Mouse (Mus musculus) gastrocnemius, postnatal 14 days (tissue): ENCODE results near the gene Adgrv1. TPM values are rescaled to one million over a fixed set of nuclear protein-coding genes. Genes with fewer than 3 reads are reported as not detected.

Source experiments
- DNase-seq: peaks from one replicate; pipeline ENCODE4 v3.0.0; 2021; ENCODE audit warnings: mixed read lengths
- intact Hi-C: fragments of 180-260 bp; cut with DNase I; formaldehyde crosslinking; loops from one replicate; pipeline ENCODE4 v1.15.1; 2025; ENCODE audit warnings: low total_unique reads
- total RNA-seq, 2 experiments: library from RNA; stranded (reverse); gene quantifications; 2 replicates each; pipeline ENCODE4 v1.2.3; 2021

The Adgrv1 gene
- total RNA-seq, 2 experiments from 2014 or later, result 0.10 TPM; not detected in 1

DNA sequence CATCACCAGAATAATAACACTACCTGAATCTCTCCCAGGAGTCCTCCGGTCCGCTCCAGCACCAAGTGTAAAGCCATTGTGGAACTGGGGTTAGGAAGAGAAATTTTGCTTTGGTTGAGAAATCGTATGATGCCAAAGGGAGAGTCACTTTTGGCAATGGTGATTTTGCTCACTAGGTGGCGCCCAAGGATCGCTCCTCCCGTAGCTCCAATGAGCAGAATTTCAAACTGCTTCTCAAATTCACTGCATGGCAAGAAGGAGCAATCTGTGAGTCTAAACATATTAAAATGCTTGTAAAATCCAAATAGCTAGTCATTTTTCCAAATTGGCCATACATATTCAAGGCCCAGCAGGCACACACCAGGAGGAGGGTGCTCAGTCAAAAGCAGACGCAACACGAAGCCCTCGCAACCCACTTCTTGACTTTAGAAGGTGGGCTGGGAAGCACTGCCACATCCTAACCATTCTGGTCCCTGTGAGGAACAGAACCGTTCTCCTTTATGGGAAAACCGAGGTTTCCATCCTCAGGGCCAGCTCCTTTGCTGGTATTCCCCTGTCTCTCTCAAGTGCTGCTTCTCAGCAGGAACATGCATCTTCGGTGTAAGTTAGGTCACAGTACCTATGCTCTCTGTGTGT is 193.4 kb downstream of the Adgrv1 start:
- peak; percentile 57 for DNase-seq
- intact Hi-C loops, result loop anchor here (5.0 kb wide), 2 partner anchors 203 to 318 kb away; no protein-coding TSS in a partner anchor

DNA sequence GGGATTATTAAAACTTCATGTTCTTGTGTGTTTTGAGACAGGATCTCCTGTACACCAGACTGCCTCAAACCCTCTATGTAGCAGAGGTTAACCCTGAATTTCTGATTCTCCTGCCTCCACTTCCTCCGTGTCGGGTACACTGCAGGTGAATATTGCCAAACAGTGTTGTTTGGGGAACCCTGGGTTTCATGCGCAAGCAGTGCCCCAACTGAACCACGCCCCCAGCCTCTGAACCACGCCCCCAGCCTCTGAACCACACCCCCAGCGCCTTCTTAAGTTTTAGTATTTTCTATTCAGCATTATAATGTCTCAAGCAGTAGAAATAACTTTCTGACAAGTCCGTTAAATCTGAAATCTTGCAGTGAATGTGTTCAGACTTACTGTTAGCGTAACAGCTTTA is 195.9 kb downstream of the Adgrv1 start:
- intact Hi-C loops, result loop anchor here (5.0 kb wide), 1 partner anchor 205 kb away; no protein-coding TSS in a partner anchor

DNA sequence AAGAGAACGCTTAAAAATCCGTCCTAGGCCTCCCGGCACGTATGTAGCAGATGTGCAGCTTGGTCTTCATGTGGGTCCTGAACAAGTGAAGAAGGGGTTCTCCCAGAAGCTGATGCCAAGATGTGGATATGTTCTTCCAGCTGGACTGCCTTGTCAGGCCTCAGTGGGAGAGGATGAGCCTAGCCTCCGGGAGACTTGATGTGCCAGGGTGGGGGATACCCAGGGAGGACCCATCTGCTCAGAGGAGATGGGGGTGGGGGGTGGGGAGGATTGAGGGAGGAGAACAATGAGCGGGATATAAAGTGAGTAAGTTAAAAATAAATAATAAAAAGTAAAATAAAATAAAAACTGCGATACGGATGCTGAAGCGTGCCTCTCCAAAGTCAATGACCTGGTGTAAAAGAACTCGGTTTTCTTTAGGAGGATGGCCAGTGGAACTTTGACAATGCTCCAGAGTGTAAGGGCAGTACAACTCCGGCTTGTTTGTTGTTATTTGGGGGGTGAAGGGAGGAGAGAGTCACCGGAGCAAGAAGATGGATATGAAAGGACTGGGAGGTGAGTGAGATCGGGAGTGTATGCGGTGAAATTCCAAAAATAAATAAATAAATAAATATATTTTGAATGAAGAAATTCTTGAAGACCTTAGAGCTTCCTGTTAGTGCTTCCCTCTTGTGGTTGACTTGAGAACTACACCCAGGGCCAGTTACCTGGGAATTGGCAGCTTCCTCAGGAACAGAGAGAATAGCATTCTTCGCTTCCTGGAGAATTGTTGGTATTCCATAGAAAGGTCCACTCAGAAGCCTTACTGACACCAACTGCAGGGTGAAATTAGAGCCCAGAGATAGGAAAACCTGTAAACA is 205.8 kb downstream of the Adgrv1 start:
- peak; percentile 13 for DNase-seq
- intact Hi-C loops, result loop anchor here (5.0 kb wide), 1 partner anchor 565 kb away; no protein-coding TSS in a partner anchor

More for the DNA sequence above, 195.9 kb downstream of the Adgrv1 start:
- no peak for DNase-seq

DNA sequence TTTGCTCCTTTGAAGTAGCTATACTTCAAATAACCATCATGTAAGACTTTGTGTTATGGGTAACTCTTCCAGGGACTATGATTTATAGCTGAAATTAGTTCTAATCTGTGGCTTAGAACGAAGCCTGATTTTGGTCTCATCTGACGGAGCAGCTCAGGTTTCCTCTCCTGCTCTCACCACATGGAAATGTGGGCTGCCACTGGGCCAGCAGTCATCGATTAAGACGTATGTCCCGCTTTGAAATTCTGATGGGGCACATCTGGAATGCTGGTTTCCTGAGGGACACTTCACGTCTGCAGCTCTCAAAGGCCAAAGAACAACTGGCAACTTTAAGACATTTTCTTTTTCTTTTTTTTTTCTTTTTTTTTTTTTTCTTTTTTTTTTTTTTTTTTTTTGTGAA is 207.8 kb downstream of the Adgrv1 start:
- no peak for DNase-seq
- intact Hi-C loops, result loop anchor here (5.0 kb wide), 1 partner anchor 563 kb away; no protein-coding TSS in a partner anchor

DNA sequence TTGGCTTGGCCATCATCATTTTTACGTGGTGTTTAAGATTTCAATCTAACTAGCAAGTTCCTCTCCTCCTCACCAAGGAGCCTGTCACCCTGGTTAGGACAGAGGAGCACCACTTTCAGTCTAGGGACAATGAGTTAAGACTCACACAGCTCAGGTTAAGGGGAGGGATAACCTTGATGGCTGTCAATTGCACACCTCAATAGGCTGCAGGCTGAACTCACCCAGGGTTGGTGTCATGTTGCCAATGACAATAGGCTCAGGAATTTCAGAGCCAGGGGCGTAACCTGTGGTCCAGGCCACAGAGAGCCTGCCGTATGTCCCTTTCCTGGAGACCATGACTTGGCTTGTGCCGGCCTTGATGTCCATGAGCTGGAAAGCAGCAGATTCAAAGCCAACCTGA is 209.0 kb downstream of the Adgrv1 start:
- no peak for DNase-seq
- intact Hi-C loops, result no loop called here

DNA sequence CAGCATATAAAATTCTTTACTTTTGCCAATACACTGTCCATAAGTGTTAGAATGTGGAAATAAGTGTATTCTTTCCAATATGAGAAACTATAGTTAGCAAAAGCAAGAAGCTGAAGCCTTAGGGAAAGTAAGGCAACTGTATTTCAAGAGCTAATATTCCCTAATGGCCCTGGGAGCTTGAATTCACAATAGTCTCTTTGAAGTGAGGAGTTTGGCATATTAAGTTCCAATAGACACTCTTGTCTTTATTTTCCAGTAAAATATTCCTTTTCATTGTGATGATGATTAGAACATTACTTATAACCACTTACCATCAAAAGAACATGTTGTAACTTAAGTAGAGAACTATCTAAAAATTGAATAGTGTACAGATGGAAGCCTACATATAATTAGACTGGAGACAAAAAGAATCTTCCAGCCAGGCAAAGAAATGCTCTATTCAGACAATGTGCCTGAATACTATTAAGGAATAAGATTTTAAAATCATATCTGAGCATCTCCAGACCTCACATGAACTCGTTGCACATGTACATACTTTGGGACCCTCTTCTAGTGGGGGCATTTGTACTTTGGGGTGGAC is 225.0 kb downstream of the Adgrv1 start:
- no peak for DNase-seq
- intact Hi-C loops, result no loop called here

DNA sequence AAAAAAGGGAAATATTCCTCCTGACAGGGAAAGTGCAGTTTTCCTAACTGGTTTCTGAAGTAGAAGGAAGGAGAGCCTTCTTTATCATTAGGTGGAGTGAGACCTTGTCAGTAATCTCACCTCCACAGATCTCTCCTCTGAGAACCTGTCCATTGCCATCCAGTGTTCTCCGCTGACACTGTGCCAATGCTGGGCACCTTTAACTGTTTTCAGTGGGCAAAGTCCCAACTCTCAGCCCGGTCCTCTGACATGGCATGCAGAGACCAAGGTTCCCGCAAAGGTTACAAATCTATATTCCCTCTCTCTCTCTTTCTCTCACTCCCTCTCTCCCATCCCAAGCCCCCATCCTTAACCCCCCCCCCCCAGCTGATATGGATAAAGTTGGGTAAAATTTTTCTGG is 230.1 kb downstream of the Adgrv1 start:
- DNase-seq, result no peak
- intact Hi-C loops, result no loop called here

DNA sequence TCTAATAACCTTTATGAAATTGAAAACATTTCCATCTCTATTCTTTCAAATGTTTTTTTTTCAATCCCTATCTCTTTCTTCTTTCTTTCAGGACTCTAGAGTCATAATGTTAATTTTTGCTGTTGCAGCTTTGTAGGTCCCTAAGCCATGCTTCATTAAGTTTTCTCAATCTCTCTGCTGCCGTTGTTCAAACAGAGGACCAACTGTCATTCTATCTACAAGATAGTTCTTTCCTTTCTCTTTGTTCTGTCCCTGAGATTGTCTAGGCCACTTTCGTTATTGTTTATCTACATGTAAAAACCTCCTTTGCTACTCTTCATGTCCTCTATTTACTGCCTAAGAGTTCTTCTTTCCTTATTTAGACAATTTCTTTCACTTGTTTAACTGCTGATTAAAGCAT is 230.8 kb downstream of the Adgrv1 start:
- intact Hi-C loops, result no loop called here
- no peak for DNase-seq

DNA sequence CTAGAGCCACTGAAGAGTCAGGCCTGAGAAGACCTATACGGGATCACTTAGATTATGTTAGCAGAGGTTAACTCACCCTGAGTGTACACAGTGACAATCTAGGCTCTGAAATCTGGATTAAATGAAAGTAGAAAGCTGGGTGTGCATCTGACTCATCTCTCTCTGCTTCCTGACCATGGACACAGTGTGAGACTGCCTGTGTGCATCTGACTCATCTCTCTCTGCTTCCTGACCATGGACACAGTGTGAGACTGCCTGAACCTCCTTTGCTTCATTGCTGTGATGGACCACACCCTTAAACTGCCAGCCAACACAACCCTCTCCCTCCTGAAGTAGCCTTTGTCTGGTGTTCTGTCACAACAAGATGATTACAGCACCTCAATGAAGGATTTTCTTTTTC is 231.2 kb downstream of the Adgrv1 start:
- DNase-seq, result no peak
- intact Hi-C loops, result no loop called here

DNA sequence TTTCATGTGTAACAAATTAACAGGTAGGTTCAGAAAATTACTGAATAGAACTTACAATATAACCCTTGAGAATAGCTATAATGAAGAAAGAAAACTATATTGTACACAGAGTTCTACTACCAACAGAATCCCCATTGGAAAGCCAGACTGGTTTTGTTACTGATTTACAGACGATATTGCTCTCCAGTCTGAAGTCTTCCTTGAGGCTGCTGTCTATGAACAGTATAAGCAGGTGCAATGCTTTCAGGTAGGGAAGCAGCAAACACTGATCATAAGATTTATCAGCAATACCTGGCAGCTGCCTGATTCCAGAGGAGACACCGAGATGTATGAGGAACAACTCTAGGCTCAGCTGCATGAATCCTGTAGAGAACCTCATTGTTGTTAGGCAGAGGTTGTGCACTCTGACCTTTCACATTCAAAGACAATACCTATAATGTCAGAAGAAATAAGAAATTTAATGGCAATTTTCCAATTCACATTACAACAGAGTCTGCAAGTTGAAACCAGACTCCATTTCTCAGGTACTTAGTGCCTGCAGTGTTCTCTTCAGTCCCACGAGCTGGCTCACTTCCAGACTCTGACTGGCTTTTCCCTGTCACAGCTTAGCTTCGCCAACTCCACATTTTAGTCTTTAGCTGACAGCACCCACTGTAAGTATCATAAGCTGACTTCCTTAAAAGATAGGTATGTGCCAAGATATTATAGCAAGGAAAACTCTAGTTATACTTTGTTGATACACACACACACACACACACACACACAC is 247.2 kb downstream of the Adgrv1 start:
- intact Hi-C loops, result no loop called here
- DNase-seq, result no peak

DNA sequence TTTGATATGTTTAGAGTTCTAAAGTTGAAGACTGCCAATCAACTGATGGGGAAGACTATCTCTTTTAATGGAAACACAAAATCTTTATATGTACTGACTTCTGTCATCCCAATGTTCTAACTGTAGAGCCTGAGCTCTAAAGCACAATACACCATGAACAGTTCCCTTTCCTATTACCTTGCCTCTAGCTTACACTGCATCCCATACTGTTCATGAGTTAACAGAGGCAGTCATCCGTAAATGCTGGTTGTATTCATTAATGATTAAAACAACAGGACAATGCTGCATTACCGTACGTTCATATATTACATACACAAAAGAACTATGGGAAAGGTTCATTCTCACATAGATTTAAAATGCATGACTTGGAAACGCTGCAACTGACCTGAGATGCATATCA is 251.1 kb downstream of the Adgrv1 start:
- intact Hi-C loops, result no loop called here
- DNase-seq, result no peak

DNA sequence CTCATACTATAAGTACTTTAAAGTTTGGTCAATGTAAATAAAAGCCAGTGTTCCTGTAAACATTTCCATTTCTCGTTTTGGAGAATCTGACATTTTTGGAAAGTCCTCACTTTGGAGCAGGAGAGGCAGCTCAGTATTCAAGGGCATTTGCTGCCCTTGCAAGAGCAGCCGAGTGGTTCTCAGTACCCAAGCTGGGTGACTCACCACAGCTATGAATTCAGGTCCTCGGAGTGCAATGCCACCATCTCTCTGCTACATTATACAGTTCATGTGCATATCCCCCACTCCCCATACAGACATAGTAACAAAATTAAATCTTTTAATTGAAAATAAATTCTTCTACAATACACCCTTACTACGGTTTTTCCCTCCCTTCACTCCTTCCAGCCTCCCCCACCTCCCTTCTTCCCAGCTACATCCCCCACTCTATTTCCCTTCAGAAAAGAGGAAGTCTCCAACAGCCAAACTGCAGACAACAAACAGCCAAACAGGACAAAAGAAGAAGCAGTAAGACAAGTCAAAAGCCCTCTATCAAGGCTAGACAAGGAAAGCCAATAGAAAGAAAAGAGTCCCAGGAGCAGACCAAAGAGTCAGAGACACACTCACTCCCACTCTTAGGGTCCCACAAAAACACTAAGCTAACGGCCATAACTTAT is 262.0 kb downstream of the Adgrv1 start:
- intact Hi-C loops, result loop anchor here (5.0 kb wide), 1 partner anchor 509 kb away; no protein-coding TSS in a partner anchor
- DNase-seq, result no peak

DNA sequence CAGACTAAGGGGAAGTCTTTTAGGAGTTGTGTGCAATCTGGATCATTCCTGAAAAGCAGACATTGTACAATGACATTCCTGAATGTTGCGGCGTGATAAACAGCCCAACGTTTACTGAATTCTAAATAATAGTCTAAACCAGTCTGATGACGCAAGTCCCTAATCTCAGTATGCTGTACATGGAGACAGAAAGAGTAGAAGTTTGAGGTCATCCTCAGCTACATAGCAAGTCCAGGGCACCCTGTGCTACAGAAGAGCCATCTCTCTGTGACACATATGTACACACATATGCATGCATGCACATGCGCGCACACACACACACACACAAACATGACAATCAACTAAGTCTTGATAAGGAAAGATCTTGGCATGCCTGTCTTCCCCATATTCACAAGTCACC is 262.8 kb downstream of the Adgrv1 start:
- intact Hi-C loops, result loop anchor here (5.0 kb wide), 1 partner anchor 508 kb away; no protein-coding TSS in a partner anchor
- DNase-seq, result no peak

DNA sequence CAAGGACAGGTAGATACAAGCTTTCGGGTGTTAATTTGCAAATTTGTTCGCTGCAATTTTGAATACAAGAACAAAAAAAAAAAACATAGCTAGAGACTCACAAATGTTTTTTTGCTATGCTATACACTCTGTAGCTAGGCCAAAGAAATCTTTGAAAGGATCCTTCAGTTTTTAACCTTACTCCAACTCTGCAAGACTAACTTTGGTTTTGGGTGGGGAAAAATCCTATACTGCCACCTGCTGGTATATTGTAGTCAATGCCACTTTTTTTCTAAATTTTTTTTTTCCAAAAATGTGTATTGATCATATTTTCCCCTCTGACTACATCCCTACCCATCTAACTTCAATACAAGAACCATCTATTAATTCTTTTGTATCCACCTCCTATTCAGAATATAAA is 263.4 kb downstream of the Adgrv1 start:
- DNase-seq, result no peak
- intact Hi-C loops, result loop anchor here (5.0 kb wide), 1 partner anchor 492 kb away; no protein-coding TSS in a partner anchor

DNA sequence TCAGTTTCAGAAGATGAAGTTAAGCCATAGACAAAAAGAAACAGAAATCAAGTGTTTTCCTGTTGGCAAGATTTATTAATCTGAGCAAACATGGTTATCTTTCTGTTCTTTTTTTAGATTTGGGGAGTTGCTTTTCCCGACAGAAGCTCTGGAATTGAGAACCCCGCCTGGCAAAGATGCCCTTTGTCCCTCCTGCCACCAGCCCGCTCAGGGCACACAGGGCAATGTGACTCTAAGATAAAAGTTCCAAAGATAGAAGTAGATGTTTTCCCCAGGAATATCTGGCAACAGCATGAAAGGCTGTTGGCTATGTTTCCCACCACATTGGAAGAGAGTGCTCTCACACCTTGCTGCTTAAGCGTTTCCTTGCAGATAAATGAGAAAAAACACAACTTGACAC is 264.0 kb downstream of the Adgrv1 start:
- no peak for DNase-seq
- intact Hi-C loops, result loop anchor here (5.0 kb wide), 1 partner anchor 492 kb away; no protein-coding TSS in a partner anchor

DNA sequence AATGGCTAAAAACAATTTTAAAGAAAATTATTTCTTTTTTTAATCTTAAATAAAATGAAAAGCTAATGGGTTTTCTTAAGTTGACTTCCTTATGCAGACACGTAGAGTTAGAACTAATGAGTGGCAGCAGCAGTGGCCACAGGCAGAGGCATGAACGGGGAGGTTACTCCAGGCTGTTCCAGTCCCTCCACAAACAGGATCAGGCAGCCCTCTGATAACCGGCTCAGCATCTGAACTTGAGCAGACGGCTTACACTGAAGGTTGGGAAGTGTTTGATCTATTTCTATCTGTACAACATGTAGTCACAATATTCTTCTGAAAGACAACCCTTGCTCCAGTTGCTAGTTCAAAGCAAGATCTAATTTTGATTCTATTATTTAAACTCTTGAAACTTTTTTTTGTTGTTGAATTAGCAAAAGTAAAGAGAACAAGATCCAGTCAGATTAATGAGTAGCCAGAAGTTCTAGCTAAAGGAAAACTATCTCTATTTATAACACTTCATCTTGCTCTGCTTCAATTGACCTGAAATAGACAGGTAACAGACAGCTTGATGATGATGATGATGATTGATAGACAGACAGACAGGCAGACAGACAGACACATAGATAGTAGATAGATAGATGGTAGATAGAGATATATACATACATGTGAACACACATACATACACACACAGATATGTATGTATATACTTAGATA is 265.1 kb downstream of the Adgrv1 start:
- DNase-seq, result no peak
- intact Hi-C loops, result loop anchor here (5.0 kb wide), 1 partner anchor 491 kb away; no protein-coding TSS in a partner anchor

DNA sequence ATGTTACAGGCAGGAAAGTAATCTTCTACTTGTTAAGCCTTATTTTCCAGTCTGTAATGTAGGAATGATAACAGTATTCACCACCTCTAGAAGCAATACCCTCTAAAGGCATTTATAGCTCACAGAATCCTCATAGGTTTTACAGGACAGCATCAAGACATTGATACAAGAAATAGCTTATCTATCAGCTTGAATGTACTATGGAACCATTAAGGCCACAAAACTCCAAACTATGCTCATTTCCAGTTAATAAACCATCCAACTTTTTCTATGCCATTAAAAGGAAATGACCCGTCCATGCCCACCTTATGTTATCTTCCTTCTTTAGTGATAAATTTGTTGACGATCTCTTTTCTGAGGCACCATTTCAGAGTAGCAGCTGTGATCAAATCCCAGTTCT is 272.6 kb downstream of the Adgrv1 start:
- DNase-seq, result no peak
- intact Hi-C loops, result no loop called here

DNA sequence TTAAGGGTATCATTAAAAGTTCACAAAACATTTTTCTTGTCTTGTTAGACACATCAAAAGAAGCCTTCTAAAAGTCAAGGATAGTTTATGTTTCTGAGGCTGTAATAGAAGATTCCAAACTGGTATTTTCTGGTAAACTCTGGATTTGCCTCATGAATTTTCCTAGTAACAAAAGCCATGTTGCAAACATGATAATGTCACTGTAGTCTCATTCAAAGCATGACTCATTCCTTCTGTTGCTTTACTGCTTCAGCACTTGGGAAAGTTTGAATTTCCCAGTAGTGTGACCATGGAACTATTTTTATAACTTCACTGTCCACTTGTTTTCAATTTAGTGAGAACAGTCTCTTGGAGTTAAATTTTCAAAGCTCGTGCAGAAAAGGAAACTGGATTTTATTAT is 274.2 kb downstream of the Adgrv1 start:
- intact Hi-C loops, result no loop called here
- no peak for DNase-seq
